Mouse (Mus musculus) myocyte (in vitro differentiated cells): ENCODE measurements at regions not wholly inside any gene's neighbourhood (a gene's known extent, or its start where the extent isn't known, plus 50 kb on each side); places are given as distances from the start of the nearest gene placed in this dataset.

Experiments
- CEBPB ChIP-seq: IDR thresholded peaks from 2 replicates; pipeline ENCODE4 v1.6.1; 2011; ENCODE audit warnings: mild to moderate bottlenecking, moderate library complexity; ENCODE audit not compliant: poor library complexity, insufficient read depth, severe bottlenecking
- E2F4 ChIP-seq: IDR thresholded peaks from one replicate; pipeline ENCODE4 v1.6.1; 2011; ENCODE audit warnings: mild to moderate bottlenecking, control low read depth, moderate library complexity; ENCODE audit not compliant: insufficient read depth
- MAX ChIP-seq: IDR thresholded peaks from one replicate; pipeline ENCODE4 v1.6.1; 2011; ENCODE audit warnings: low read depth, mild to moderate bottlenecking, control low read depth
- POLR2A ChIP-seq: IDR thresholded peaks from one replicate; pipeline ENCODE4 v1.6.1; 2011; ENCODE audit warnings: low read depth, mild to moderate bottlenecking, control low read depth, moderate library complexity; ENCODE audit not compliant: insufficient read length
- POLR2AphosphoS2 ChIP-seq: IDR thresholded peaks from one replicate; pipeline ENCODE4 v1.6.1; 2011; ENCODE audit warnings: low read depth, control low read depth; ENCODE audit not compliant: insufficient read length
- TCF12 ChIP-seq: IDR thresholded peaks from one replicate; pipeline ENCODE4 v1.6.1; 2011; ENCODE audit warnings: mild to moderate bottlenecking, control low read depth; ENCODE audit not compliant: poor library complexity, insufficient read depth, severe bottlenecking

DNA sequence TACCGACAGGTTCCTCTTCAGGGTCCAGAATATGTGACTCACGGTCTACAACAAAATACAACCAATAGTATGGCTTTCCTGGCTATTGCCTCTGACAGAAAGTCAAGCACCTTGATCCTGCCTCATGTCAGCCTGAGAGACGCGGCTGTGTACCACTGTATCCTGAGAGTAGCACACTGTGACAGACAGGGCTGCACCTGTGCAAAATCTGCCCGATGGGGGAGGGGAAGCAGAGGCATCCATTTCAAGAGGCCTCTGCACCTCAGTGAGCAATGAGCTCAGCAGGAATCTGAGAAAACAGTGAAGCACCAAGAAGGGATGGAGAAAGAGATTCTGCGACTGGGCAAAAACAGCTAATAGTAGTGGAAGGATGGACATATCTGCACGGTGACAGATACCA is 377.3 kb downstream of the Dad1 start:
- TF ChIP-seq POLR2A (no peak), E2F4 (no peak), TCF12 (no peak), POLR2AphosphoS2 (no peak), CEBPB (no peak), MAX (no peak)
